Mouse (Mus musculus) liver, adult 2 months (tissue): ENCODE data around the gene Arhgap35.

Experiments used
- CTCF ChIP-seq: fragments of 200-500 bp; IDR thresholded peaks from 2 replicates; pipeline ENCODE4 v1.5.1; 2011; ENCODE audit warnings: low read depth, low read length, control low read depth
- POLR2A ChIP-seq: fragments of 200-500 bp; IDR thresholded peaks from 2 replicates; pipeline ENCODE4 v1.6.1; 2011; ENCODE audit warnings: low read length, control low read depth; ENCODE audit not compliant: insufficient read depth; ENCODE audit errors: extremely low read depth

DNA sequence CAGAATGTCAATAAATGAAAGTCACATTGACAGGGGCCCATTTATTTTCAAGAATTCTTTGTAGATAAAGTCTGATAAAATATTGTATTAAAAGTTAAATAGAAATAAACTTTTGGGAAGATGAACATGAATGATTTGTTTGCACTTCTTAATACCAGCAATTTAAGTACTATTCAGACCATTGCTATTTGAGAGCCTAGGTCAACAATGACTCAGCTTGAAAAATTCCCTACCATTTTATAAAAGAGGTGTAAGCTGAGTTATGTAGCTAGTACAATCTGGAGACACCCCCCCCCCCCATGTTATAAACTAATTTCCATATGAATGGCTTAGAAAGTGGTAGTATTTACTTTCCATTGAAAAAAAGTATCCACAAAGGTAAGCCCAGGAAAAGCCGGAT lies 5.8 kb downstream of the Arhgap35 start:
- TF ChIP-seq CTCF, result no peak
- no peak for TF ChIP-seq POLR2A
